Mouse (Mus musculus) G1E (cell line): ENCODE measurements around the gene Kalrn.

Experiments
- CTCF ChIP-seq: IDR thresholded peaks from 2 replicates; pipeline ENCODE4 v1.5.1; 2012; ENCODE audit warnings: low read depth, low read length, inconsistent platforms, mixed read lengths
- GATA1 ChIP-seq: IDR thresholded peaks from 2 replicates; pipeline ENCODE4 v1.6.1; 2012; ENCODE audit warnings: borderline replicate concordance, low read length, inconsistent platforms, mixed read lengths
- POLR2AphosphoS5 ChIP-seq: IDR thresholded peaks from 2 replicates; pipeline ENCODE4 v1.6.1; 2012; ENCODE audit warnings: low read depth, low read length, inconsistent platforms; ENCODE audit not compliant: insufficient replicate concordance
- TAL1 ChIP-seq: conservative IDR thresholded peaks from 2 replicates; pipeline ENCODE4 v1.6.1; 2012; ENCODE audit warnings: low read depth, low read length, inconsistent platforms, mixed read lengths

GRCm38 (mm10) chr16:34569897-34570296 is 3.4 kb downstream of the Kalrn start:
- TF ChIP-seq CTCF = no peak
- TF ChIP-seq TAL1 = no peak
- no peak for TF ChIP-seq GATA1
- no peak for TF ChIP-seq POLR2AphosphoS5
